Mouse (Mus musculus): ENCODE data around the gene Foxf1. TPM values are rescaled to one million over a fixed set of nuclear protein-coding genes. Genes with fewer than 3 reads are reported as not detected.

Gene Foxf1
- total and polyA plus RNA-seq, 3 experiments, result not detected

DNA sequence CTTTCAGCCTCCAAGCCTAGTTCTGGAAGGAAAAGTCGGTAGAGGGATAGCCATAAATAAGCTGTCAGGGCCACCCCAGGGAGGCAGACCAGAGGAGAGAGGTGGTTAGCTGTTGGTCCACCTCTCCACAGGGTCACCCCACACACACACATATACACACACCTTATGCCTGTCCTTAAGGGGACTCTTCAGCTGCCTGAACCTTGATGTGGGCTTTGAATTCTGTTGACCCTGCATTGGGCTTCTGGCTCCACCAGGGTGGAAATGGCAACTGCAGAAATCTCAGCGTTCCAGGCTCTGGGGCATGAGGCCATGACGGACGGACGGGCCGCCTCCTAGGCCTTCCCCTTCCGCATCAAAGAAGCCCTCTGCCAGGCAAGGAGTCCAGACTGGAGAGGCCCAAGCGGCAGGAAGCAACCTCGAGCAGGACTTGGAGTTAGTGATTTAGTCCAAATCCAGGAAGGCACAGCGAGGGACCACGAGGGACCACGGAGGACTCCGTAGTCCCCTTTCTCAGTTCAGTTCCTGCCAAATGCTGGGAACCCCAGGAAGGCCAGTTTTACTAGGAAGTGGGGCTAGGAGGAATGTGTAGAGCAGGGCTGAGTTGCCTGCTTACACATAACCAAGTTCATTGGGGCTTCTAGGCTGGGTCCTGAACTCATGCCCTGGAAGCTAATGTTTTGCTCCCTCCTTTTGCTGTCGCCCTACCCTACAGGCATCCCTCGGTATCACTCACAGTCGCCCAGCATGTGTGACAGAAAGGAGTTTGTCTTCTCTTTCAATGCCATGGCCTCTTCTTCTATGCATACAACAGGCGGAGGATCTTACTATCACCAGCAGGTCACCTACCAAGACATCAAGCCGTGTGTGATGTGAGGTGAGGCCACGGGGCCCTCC, 2.1 kb downstream of the Foxf1 start:
- H3K9me3 ChIP-seq (replicated peaks; ENCODE audit: low read length), result peaks cover 24% of the 10 kb centered on the region
- dilution Hi-C loops (cut with MboI; ENCODE audit: extremely low pct_ligation_motif_present, extremely low pct_unique_long_range_greater_than_20kb, low sequenced_read_pairs), result no loop called here
- H3K27me3 ChIP-seq (replicated peaks), result peaks cover 66% of the 10 kb centered on the region

GRCm38 (mm10) chr8:121088281-121088680, 4.1 kb downstream of the Foxf1 start:
- Histone ChIP-seq H3K27ac (ENCODE audit: insufficient read depth, low read depth) (no peak overlapping the region), H3K4me1 (ENCODE audit: control insufficient read depth in 1 of 2, insufficient read depth in 2 of 2) (no peaks in the 10 kb centered on the region), H3K27me3 (replicated peaks) (peaks cover 66% of the 10 kb centered on the region), H3K9ac (ENCODE audit: insufficient read depth, low read depth) (no peak overlapping the region), H3K4me3 (replicated peaks in 1 of 3; ENCODE audit: low read depth in 2 of 3, low read length in 2 of 3, poor library complexity in 1 of 3) (no peak overlapping the region), H3K79me2 (replicated peaks; ENCODE audit: control insufficient read depth, extremely low read depth, insufficient read depth, poor library complexity, severe bottlenecking) (no peaks in the 10 kb centered on the region), H3K36me3 (replicated peaks in 1 of 2; ENCODE audit: control insufficient read depth in 1 of 2, insufficient read depth in 1 of 2, low read length in 1 of 2) (no peaks in the 10 kb centered on the region), H3K4me2 (ENCODE audit: insufficient read depth, low read depth, poor library complexity, severe bottlenecking) (no peak overlapping the region), H3K9me3 (replicated peaks; ENCODE audit: low read length) (peaks cover 14% of the 10 kb centered on the region)
- dilution Hi-C loops (cut with MboI; ENCODE audit: extremely low pct_ligation_motif_present, extremely low pct_unique_long_range_greater_than_20kb, low sequenced_read_pairs) (no loop called here), in situ Hi-C loops (cut with MboI; ENCODE audit: low pct_ligation_motif_present, low pct_unique_long_range_greater_than_20kb, low sequenced_read_pairs) (no loop called here)
- DNase-seq (ENCODE audit: extremely low read depth), result no peak
- TF ChIP-seq ZC3H11A (IDR thresholded peaks at IDR 0.05; ENCODE audit: low read depth, low read length) (no peak), UBTF (IDR thresholded peaks at IDR 0.05; ENCODE audit: low read depth, low read length) (no peak), RCOR1 (conservative IDR thresholded peaks at IDR 0.05; ENCODE audit: low read depth, low read length) (no peak), GABPA (IDR thresholded peaks at IDR 0.05; ENCODE audit: insufficient replicate concordance, low read depth, low read length) (no peak), ZNF384 (IDR thresholded peaks at IDR 0.05; ENCODE audit: low read depth, low read length) (no peak), CHD2 (IDR thresholded peaks at IDR 0.05; ENCODE audit: low read length) (no peak), MXI1 (IDR thresholded peaks at IDR 0.05; ENCODE audit: low read depth, low read length) (no peak), E2F4 (IDR thresholded peaks at IDR 0.05; ENCODE audit: insufficient replicate concordance, low read depth, low read length) (no peak), USF1 (IDR thresholded peaks at IDR 0.05; ENCODE audit: low read depth, low read length) (no peak), ZKSCAN1 (IDR thresholded peaks at IDR 0.05; ENCODE audit: borderline replicate concordance, low read depth, low read length) (no peak), TCF12 (IDR thresholded peaks at IDR 0.05; ENCODE audit: low read depth, low read length) (no peak), SIN3A (IDR thresholded peaks at IDR 0.05; ENCODE audit: low read length) (no peak), POLR2A (IDR thresholded peaks at IDR 0.05; ENCODE audit: low read depth, low read length) (no peak), MEF2A (IDR thresholded peaks at IDR 0.05; ENCODE audit: borderline replicate concordance, low read depth, low read length) (no peak), RAD21 (IDR thresholded peaks at IDR 0.05; ENCODE audit: low read depth, low read length) (no peak), NELFE (IDR thresholded peaks at IDR 0.05; ENCODE audit: low read depth, low read length) (no peak), MAZ (IDR thresholded peaks at IDR 0.05; ENCODE audit: low read depth, low read length) (no peak), JUND (conservative IDR thresholded peaks at IDR 0.05; ENCODE audit: low read depth, low read length) (no peak), EP300 (IDR thresholded peaks at IDR 0.05; ENCODE audit: low read length) (no peak)

More for the DNA sequence above, 2.1 kb downstream of the Foxf1 start:
- Histone ChIP-seq H3K4me3 (replicated peaks in 1 of 3; ENCODE audit: low read depth in 2 of 3, low read length in 2 of 3, poor library complexity in 1 of 3) (no peak overlapping the region), H3K27ac (ENCODE audit: insufficient read depth, low read depth) (no peak overlapping the region), H3K9ac (ENCODE audit: insufficient read depth, low read depth) (no peak overlapping the region), H3K36me3 (replicated peaks in 1 of 2; ENCODE audit: control insufficient read depth in 1 of 2, insufficient read depth in 1 of 2, low read length in 1 of 2) (no peaks in the 10 kb centered on the region), H3K79me2 (replicated peaks; ENCODE audit: control insufficient read depth, extremely low read depth, insufficient read depth, poor library complexity, severe bottlenecking) (no peaks in the 10 kb centered on the region), H3K4me1 (ENCODE audit: control insufficient read depth in 1 of 2, insufficient read depth in 2 of 2) (no peaks in the 10 kb centered on the region), H3K4me2 (ENCODE audit: insufficient read depth, low read depth, poor library complexity, severe bottlenecking) (no peak overlapping the region)
- in situ Hi-C loops (cut with MboI; ENCODE audit: low pct_ligation_motif_present, low pct_unique_long_range_greater_than_20kb, low sequenced_read_pairs), result no loop called here
- TF ChIP-seq PAX5 (IDR thresholded peaks at IDR 0.05; ENCODE audit: low read length) (no peak), ETS1 (conservative IDR thresholded peaks at IDR 0.05; ENCODE audit: low read depth, low read length) (no peak), ZNF384 (IDR thresholded peaks at IDR 0.05; ENCODE audit: low read depth, low read length) (no peak), CHD2 (IDR thresholded peaks at IDR 0.05; ENCODE audit: low read length) (no peak), NRF1 (IDR thresholded peaks at IDR 0.05; ENCODE audit: low read depth, low read length) (no peak)
- DNase-seq (ENCODE audit: extremely low read depth), result no peak

Measured in CH12.LX (cell line).